Mouse (Mus musculus): ENCODE measurements around the gene Scn5a.

Gene Scn5a

DNA sequence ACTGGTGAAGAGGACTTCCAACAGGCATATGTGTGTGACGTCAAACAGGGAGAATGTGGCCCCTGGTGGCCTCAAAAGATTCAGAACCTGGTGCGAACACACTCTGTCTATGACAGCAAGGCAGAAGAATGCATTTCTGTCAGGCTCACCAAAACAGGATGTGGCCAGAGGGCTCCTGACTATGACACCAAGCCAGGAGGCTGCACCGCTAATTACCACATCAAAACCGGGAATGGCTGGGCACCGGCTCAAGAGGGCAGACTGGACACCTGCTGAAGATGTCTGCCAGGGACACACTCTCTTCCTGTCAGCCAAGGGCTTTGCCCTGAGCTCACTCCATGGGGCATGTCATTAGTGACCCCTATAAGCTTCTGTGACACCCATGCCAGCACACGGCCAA, 15.2 kb downstream of the Scn5a start:
- no peak for DNase-seq

DNA sequence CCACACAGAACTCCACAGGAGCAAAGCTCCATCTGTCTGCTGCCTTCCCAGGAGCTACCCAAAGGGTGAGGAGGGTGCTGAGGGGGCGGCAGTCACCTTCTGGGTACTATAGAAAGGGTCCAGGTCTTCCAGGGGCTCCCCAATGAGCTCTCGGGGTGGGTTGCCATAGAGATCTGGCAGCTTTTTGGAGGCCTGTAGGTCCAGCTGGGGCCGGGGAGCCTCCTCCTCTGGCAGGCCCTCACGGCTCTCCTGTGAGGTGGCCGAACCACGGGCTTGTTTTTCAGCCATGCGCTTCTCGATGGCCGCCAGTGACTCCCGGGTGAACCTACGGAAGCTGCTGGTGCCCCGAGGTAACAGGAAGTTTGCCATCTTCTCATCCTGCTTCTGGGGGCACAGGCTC, 16.6 kb downstream of the Scn5a start:
- no peak for DNase-seq

DNA sequence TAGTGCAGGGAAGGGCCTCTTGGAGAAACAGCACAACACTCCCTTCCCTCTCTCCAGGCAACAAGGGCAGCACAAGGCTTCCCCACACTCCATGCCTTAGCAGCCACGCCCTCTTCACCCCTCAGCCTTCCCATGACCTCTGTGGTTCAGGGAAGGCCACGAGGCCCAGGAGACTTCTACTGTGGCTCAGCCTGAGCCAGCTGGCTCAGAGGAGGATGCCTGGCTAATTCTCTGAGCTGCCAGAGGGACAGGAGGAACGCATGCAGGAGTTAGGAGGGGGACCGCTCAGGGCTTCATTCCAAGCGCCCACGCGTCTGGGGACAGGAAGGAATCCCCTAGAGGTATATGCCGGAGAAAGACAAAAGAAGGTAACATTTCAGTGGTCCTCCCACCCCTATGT, 17.1 kb downstream of the Scn5a start:
- DNase-seq: no peak

DNA sequence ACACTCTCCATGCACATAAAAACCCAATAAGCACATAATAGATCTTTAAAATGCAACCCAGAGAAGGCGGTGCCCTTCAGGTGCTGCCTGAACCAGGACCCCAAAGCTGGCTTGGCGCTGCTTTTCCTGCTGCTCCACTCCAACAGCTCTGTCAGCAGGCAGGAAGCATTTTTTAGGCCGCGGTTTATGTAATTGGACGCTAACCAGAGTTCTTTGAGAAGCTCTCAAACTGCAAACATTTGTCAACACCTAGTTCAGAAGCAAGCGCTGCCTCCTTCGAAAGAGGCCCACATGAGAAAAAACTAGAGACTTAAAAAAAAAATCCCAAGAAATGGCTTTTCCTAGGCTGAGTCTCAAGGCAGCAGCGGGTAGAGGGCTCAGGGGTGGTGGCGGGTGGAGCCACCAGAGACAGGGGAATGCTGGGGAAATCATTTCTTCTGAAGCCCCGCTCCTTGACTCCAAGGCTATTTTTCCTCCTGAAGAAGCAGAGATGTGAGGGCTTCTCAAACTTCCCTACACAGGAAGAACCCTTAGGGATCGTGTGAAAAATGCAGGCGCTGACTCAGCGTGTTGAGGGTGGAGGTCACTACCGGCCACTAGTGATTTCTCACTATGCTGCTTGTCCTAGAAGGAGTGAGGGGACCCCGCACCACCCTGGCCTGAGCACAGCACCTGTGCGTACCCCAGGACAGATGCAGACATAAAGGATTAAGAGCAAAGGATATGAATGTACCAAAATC, 19.1 kb downstream of the Scn5a start:
- no peak for DNase-seq

DNA sequence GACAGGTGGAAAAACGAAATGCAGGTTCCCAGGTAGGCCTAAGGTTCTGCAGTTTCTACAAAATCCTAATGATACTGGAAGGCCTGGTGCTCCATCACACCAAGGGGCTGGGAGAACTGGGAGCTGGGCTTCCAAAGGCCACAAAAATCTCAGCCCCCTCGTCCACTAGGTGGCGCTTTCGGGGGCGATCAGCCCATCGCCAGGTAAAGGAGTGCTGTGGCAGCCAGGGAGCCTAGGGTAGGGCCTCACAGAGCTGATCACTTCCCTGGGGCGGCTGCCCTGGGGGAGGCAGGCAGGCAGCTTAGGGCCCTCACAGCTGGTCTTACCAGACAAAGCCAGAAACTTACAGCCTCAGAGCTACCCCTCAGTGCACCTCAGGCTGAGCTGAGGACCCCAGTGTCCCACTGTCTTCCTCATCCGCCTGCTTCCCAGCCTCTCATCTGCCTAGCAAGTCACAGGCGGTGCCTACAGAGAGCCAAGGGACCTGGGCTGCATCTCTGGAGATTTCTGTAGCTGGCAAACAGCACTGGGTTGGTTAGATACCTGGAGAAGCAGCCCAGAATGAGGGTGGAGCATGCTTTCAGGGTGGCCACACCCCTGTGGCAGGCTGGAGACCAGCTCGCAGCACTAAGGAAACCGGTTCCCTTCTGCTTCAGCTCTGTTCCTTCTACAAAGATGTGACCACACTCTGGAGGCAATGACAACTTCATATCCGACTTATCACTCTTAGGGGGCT, 20.5 kb downstream of the Scn5a start:
- DNase-seq: no peak

DNA sequence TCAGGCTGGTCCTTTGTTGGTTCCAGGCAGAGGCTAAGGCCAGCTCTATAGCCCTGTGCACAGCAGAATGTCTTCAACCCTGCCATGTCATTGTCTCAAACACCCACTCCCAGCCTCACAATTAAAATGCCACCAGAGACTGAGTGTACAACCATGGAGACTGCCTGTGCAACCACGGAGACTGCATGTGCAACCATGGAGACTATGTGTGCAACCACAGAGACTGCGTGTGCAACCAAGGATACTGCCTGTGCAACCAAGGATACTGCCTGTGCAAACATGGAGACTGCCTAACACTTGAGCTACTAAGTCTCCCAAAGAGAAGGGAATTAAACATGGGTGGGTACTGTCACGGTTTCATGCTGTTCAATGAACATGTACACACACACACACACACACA, 22.8 kb downstream of the Scn5a start:
- DNase-seq: no peak

DNA sequence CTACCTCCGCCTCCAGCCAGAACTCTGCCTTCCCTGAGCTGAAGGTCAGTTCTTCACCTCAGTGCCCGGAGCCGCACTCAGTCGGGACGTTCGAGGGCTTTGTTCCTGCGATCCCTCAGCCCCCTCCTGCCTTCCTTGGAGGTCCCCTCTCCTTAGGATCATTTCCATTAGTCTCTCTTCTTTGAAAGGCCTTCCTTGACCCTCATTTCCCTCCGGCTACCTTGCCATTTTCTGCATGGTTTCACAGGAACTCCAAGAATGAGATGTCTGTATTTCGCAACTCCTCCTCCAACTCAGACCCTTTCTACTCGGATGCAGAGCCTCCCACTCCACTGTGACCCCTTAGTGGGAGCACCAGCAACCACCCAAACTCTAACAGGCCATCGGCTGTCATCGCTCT, 31.3 kb downstream of the Scn5a start:
- DNase-seq: no peak

DNA sequence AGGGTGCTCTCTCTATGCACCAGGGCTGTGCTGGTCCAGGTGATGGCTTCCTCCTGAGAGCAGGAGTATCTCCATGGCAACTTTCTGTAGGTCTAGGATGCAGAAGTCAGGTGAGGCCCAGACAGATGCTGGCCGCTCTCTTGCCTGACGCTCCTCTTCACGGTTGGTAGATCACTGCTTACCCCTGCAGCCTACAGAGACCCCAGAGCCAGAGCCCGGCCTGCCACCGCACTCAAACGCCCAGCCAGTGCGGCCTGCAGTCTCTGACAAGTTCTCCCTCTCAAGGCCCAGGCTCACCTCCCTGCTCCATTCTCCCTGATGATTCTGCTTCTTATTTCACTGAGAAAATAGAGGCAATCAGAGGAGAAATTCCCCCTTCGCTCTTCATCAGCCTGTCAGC, 31.7 kb downstream of the Scn5a start:
- no peak for DNase-seq

DNA sequence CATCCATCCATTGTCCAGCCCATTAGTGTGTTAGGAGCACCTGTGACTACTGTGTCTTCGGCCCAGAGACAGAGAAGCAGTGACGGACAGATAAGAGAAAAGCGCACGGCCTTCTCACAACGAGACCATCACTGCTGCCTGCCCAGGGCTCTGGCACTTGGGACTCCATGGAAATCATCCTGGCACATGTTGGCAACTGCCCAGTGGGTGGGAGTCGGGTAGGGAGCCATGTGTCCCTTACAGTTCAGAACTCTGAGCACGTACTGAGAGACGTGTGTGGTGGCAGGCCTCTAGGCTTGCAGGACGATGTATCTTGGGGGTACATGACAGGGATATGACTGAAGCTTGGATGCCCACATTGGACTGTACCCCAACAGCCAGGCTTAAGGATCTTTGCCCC, 38.1 kb downstream of the Scn5a start:
- no peak for DNase-seq

DNA sequence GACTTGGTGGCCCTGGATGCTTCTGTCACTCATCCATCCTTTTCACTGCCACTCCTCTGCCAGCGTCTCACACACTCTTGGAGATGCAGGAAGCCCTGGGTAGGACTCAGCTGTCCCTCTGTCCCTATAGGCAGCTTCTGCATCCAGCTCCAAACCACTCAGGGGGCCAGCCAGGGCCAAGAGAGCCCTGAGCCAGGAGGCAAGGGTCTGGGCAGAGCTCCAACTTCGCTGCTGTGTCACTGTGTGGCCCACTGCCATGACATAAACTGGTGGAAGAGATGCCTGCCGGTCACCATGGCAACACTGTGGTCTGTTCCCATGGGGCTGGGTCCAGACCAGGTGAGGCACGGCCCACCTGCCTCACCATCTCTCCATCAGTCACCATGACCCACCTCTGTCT, 41.0 kb downstream of the Scn5a start:
- DNase-seq: no peak

DNA sequence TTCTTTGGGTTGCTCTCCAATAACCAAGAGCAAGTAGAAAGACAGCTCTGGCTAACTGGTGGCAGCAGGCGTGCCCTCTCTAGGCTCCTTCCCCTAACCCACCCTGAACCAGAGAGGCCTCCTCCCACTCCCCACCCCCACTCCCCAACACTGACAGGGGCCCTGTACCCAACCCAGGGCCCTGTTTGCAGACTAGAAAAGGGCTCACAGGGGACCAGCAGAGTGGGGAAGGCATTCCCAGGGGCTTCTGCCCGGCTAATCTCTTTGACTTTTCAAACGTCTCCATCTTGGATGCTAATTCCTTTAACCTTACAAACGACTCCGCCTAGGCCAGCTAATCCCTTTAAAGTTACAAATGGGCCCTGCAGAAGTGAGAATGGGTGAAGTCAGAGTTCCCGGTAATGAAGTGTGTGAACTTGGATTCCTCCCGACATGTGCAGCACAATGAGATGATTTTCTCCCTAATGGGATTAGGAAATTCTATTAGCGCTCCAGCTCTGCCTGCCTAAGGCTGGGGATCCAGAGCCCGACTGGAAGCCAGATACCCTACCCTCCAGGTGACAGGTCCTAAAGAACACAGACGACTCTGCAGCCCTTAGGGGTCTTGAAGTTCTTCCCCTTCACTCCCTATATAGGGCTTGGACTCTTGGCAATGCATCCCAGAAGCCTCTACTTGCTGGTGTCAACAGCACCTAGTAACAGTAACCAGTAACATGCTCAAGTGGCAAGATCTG, 47.0 kb downstream of the Scn5a start:
- no peak for DNase-seq

DNA sequence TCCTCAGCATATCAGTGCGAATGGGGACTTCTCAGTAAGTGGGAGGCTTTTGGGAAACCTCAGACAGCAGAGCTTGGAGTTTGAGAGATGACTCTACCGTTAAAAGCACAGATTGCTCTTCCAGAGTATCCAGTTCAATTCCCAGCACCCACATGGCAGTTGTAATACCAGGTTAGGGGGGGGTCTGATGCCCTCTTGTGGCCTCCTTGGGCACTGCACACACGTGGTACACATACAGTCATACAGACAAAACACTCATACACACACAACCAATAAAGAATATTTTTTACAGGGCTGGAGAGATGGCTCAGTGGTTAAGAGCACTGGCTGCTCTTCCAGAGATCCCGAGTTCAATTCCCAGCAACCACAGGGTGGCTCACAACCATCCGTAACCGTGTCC, 54.3 kb downstream of the Scn5a start:
- no peak for DNase-seq

DNA sequence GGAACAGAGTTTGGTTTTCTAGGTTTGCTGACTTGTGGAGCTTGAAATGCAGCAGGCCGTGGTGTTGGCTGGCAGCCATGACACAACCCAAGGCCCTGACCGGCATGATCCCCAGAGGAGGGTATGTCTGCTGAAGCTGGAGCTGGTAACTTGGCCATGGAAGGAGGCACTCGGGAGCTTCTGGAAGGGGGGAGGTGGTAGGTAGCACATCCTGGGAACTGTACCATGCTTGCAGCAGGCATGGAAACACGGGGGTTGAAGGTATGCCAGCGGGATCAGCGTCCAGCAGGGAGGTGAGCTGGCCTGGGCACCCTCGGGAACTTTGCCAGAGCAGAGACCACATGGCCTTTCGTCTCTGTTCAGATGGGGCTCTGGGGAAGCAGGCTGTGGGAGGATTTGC, 55.5 kb downstream of the Scn5a start:
- peak; percentile 71 for DNase-seq

DNA sequence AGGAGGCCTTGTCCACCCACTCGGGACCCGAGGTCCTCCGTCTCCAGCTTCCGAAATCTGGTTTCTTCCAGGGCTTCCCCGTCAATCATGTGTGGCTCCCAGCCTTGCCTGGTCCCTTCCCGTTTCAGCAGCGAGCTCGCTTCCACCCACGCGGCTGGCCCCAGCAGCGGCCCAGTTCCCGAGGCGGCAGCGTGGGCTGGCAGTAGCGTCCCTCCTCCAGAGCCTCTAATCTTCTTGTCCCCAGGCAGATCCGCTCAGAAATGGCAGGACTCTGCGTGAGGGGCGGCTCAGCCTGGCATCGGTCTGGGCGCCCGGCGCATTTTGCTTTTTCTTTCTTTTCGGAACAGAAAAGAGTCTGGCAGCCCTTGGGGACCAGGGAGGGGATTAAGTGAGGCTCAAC, 59.7 kb downstream of the Scn5a start:
- DNase-seq: no peak

DNA sequence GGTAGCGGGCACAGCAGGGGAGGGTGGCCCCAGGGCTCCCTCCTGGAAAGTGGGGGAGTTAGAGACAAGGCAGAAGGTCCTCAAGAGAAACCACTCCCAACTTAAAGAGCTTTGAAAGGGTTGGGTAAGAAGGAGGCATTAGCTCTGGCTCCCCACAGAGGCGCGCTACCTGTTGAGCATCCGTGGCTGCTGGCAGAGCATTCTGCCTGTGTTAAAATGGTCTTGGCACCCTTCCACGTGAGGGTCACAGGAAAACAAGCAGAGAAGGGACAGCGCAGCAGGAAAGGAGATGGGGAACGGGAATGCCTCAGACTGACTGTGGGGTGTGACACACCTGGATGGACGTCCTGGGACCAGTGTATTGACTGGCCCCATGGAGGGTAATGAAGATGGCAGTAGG, 60.6 kb downstream of the Scn5a start:
- DNase-seq: no peak

DNA sequence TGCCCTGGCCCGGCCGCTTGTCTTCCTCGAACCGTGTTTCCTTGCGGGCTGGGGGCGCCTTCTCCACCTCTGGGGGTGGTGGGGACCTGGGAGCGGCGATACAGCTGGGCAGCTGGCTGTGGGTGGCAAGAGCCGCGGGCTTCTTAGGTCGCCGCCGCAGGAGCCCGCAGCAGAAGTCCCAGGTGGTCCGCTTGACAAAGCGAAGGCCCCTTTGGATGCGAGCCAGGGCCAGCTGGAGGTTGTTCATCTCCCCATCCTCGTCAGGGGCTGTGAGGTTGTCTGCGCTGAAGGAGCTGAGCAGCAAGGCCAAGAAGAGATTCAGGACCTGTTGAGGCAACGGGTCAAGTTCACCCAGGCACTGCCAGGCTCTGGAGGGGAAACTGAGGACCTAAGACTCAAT, 61.3 kb downstream of the Scn5a start:
- no peak for DNase-seq

DNA sequence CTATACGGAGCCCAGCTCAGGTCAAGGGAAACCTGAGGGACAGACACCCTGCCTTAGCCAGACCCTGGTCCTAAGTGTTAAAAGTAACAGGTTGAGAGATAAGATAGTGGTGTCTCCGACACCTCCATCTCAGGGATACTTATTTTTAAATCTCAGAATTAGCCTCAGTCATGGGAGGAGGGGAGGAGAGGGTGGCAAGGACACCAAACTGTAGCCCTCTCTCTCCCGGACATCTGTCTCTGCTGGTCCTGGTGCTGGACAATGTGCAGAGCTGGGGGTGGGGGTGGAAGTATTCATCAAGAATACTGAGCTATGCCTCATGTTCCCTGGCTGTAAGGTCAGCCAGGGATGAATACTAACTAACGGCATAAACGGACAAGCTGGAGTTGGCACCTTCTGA, 62.0 kb downstream of the Scn5a start:
- no peak for DNase-seq

DNA sequence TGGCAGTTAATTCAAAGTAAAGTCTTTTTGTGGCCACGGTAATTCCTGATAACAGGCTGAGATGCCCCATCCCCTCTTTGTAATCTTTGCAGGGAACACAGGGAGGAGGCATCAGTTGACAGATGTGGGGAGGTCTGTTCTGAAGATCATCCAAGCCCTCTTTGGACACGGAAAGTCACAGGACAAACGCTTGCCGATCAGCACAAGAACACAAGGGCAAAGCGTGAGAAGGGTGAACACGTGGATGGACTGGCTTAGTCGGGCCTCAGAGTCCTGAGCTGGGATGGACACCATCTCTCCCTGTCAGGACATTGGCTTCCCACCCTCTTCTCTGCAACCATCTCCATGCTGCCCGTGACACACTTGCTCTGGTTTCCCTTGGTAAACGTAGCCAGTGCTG, 63.4 kb downstream of the Scn5a start:
- DNase-seq: no peak

DNA sequence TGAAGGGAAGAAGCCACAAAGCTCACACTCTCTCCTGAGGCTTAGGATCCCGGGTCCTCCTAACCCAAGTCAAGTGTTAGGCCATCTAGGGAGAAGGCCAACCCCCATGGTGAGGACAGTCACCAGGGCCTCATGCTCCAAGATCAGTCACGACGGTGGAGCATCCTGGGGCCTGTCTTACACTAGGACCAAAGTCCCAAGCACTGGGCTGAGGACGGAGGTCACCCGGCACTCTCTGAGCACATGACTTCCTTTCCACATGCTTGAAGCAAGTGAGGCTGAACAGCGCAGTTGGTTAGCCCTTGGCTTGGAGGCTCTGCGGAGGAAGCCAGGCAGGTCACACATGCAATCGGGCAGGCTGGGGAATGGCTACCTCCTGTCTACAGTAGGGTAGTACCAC, 63.8 kb downstream of the Scn5a start:
- DNase-seq: peak; percentile 82

DNA sequence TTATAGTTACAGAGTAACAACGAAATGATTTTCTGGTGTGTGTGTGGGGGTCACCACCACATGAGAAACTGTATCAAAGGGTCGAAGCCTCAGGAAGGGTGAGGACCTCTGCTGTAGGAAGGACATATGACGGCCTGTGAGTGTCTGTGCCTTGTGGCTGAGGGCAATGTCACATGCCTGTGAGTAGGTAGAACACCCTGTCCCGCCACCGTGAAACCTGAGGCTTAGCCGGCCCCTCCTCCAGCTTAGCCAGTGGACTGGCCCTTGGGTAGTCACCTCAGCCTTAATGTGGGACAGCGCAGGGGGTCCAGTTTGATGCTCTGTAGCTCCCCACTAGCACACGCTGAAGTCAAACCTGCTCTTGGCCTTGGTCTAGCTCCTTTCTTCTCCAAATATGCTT, 65.0 kb downstream of the Scn5a start:
- no peak for DNase-seq

DNA sequence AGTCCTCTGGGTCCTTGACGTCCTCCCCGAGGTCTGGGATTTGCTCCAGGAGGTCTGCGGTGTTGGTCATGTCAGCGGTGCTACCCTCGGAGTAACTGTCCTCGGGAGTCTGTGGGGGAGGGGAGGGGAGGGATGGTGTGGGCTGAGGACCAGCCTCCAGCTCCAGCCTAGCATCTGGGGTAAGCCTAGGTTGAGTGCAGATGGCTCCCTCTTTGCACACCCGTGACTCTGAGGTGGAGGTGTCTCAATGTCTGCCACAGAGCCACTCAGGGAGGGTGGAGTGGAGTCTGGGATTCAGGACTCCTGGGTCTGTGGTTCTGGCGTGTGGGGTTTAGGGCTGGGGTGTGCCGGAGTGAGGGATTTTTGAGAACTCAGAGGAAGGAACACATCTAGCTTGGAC, 65.8 kb downstream of the Scn5a start:
- DNase-seq: no peak

DNA sequence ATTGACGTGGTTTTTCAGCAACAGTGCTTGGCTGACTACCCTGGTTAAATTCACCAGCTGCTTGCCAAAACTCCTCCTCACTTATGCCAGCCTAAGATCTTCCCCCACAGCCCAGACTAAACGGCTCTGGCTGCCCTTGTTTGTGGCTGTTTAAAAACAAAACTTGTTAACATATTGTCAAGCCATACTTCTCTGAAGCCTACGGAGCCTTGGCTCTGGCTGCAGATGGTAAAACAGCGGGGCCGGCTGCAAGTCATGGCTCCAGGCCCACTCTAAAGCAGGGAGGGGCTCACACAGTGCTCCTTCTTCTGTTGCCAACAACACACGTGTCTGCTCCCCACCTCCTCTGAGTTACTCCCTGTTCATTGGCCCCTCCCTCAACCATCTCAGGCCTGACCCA, 67.9 kb downstream of the Scn5a start:
- peak; percentile 47 for DNase-seq

DNA sequence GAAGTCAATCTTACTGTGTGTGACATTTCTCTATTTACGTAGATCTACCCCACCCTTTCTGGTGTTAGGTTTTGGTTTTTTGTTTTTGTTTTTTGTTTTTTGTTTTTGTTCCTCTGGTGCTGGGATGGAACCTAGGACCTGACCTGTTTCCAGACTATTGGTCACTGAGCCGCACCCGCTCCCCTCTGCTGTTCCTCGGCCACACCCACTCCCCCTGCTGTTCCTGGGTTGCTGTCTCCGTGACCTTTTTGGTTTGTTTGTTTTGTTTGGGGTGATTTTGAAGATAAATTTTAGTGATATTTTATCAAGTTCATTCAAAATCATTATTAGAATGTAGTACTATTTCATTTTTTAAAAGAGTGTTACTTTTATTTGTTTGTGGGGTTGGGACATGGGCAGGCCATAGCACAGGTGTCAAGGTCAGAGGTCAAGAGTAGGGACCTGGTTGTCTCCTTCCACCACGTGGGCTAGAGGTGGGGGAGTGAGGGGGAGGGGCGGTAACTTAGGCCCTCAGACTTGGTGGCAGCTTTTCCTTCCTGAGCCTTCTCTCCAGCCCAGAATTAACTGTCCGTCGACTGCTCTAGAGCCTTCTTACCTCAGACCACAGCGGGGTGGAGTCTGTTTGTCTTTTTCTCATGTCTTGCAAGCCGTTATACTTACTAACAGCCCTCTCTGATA, 73.7 kb downstream of the Scn5a start:
- DNase-seq: no peak

DNA sequence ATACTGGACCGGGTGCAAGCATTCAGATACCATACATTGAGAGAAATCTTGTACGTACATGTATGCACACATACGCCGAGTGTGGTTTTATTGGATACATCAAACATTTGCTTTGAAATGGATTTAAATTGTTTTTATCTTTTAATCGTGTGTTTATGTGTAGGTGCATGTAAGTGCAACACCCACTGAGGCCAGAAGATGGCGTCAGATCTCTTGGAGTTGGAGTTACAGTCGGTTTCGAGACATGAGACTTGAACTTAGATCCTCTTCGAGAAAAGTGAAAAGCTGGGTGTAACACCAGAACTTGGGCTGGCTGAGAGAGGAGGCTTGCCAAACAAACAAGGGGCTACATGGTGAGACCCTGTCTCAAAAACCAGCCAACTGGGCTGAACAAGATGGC, 75.2 kb downstream of the Scn5a start:
- no peak for DNase-seq
